Mouse (Mus musculus) frontal cortex, postnatal 25 days (tissue): ENCODE measurements around the gene Dlx5.
A peak's percentile ranks its signal among the peaks of the same experiment; 100 is the strongest.

Experiments
- DNase-seq, 2 experiments: peaks; one replicate each; pipeline ENCODE4 v3.0.0; 2022; ENCODE audit warnings: low spot score in 2 of 2

Gene Dlx5

DNA sequence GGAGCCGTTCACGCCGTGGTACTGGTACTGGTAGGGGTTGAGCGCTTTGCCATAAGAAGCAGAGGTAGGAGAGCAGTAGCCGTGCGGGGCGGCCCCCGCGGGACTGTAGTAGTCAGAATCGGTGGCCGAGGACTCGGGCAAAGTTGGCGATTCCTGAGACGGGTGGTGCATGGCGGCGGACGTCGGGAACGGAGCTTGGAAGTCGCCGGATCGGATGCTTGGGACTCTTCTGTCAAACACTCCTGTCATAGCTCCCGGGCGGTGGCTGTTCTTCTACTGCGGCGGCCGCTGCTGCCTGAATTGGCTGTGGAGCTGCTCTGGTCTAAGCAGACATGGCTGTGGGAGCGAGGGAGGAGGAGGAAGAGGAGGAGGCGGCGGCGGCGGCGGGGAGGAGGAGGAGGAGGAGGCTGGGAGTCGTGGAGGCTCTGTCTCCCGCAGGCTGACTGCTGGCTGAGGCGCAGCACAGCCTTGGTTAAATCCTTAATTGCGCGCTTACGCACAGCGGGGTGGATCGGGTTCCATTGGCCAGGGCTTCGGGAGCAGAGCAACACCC lies at the start of gene Dlx5:
Gene Dlx5 (minus strand): TSS at position 448 of the 553 bp plus-strand sequence.
- no peak for DNase-seq

DNA sequence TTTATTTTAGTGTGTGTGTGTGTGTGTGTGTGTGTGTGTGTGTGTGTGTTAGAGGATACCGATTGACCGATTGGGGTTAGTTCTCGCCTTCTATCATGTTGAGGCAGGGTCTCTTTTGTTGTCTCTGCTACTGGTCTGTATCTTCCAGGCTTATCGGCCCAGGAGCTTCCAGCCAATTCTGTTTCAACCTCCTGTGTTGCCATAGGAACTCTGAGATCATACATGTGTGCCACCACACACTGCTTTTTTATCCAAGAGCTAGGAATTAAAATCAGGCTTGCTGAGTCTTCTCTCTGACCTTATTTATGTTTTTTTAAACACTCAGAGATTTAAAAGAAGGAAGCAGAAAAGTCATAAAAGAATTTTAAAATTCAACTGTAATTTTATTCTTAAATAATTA lies 49.6 kb upstream of the Dlx5 start:
- DNase-seq: no peak

DNA sequence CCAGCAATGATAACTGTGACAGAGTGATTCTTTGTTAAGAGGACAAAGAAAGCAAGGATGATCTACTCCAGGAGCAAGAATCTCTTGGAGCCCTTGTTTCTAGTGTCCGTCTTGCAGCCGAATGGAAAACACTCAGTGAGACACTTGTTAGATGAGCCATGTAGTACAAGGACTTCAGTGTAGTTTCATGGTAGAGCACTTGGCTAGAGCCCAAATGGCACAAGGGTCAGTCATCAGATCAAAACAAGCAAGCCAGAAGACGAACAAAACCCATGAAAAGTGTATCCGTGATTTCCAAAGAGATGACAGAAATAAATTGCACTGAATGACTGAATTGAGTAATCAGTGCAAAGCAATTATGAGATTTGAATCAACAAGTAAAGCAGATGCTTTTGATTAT lies 48.9 kb upstream of the Dlx5 start:
- no peak for DNase-seq

DNA sequence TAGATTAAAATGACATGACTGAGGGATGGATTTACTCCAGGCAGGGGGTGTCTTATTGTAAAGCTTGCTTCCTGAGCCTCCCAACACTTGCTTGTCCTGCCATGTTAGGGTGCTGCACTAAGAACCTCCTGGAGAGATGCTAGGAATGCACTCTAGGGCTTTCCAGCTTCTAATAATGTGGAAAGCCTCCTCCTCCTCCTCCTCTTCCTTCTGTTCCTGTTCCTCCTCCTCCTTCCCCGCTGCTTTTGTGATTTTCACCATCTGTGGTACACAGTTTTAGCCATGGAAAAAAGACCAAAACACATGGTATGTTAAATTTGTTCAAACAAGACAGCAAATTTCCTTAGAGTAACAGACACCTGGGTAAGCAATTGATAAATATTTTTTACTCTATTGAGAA lies 43.4 kb upstream of the Dlx5 start:
- no peak for DNase-seq

DNA sequence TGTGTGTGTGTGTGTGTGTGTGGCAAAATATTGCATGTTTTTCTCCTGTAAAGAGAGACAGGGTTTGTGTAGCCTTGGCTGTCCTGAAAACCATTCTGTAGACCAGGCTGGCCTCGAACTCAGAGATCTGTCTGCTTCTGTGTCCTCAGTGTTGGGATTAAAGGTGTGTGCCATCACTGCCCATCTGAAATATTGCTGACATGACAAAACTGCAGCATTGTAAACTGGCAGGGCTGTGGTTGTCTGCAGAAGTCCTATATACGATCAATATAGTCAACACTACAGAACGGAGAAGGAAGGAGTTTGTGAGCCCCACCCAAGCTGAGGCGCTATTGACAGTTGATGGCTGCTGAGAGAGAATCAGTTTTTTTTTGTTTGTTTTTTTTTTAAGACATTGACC lies 35.4 kb upstream of the Dlx5 start:
- DNase-seq: no peak

DNA sequence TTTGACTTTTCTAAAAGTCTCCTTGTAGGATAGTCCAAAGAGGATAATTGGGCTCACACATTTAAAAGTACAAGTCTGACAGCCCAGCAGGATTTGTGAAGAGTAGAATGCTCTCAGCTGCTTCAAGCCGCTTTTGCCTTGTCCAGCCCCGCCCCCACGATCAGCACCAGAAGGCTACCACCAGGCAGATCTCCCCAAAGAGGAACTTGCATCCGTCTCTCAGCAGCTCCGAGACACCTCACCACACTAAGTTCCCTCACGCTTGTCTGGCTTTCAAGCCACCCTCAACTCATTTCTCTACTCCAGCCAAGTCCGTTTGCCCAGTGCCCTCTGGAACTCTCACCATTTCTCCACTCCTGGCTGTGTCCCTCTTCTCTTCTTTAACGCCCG lies 33.6 kb upstream of the Dlx5 start:
- DNase-seq: no peak

DNA sequence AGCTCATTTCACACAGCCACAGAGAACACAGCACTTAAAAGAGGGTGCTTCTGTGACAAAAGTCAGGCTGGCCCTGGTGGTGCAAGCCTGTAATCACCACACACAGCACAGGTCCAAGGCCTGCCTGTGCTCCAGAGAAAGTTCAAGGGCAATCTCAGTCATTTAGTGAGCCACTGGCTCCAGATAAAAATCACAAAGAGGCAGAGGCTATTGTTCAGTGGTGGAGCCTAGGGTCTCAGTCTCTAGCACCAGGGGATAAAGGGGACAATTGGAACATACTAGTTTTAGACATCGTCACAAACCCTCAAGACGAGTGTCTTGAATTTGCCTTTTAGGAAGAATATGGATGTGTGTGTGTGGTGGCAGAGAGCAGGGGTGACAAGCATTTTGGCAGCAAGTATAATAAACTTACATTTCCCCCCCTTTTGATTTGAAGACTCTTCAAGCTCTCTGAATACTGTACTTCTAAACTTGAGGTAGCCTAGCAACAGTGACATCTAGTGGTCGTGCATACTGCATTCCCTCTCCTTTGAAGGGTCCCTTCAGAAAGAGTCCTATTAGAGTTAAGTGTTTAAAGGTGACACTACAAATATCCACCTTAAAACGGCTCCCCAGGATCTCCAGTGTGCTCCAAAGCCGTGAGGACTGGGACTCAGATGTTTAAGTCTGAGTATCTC lies 33.1 kb upstream of the Dlx5 start:
- DNase-seq: peak; percentile 9 to 16

DNA sequence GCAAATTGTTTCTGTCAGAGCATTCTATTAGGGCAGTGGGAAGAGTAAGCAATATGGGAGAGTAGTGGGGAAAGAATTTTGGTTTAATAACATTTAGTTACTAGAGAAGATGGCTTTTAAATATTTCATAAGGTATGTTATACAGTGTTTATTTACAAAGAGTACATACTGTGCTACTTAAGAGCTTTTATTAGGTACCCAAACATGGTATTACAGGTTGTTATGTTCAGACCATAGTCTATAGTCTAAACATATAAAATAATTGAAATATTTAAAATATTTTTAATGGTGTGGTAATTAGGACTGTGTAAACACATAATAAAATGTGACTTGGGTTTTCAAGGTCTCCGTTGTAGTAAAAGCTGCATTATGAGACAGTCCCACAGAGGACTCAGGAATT lies 32.4 kb upstream of the Dlx5 start:
- DNase-seq: no peak

DNA sequence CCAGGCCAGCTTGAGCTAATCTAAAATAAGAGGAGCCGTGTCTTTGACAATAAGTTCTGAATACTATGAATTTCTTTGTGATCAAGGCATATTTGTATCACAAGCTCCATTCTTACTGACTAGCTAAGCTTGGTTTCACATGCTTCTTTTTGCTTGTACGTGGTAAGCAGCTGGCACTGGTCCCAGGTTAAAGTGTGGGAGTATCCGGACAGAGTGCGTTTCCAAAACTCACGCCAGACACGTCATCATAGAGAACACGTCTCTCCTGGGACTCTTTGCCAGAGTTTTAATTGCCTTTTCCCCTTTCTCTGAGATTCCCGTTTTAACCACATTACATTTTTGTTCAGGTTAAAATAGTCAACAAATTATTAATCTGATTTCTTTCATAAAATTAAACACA lies 27.7 kb upstream of the Dlx5 start:
- DNase-seq: no peak

DNA sequence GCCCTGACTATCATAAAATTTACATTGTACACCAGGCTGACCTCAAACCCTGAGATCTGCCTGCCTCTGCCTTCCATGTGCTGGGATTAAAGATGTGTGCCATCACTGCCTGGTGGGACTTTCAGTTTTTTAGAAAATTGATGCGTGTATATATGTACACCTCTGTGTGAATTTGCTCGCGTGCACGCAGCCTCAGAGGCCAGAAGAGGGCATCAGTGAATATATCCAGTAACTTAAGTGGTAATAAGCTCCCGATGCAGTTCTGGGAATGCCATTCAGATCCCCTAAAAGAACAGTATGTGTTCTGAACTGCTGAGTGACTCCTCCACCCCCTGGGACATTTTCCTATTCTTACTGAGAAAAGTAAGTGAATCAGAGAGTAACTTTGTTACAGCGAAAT lies 8.2 kb upstream of the Dlx5 start:
- DNase-seq: no peak

DNA sequence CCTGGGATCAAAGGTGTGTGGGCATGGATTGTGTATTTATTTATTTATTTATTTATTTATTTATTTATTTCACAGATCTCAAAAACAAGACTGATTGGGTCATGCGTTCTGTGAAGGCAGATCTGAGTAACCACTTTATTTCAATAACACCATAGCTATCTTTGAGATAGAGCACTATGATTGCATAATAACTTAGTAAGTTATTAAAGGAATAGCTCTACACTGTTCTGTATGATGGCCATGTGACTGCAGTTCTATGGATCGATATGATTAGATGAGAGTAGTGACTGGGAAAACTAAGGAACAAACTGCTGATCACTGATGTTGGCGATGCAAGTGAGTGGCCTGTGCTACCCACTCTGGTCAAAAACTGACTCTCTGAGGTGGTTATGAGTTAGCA lies 4.3 kb upstream of the Dlx5 start:
- no peak for DNase-seq

DNA sequence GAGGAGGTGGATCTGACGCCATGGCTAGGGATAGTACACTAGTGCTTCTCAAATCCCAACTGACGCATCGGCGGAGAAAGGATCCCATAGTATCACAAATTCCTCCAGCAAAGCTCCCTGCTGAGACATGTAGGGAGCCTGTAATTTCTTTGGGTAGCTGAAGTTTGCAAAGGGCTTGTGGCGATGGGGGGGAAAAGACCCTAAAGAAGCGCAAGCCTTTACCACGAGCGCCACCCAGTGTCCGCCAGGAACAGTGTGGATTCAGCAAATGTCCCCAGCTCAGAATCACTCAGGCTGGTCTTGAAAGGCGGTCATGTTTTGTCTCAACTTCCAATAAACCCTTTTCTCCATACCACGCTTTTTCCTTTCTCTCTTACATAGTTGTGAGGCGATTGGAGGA lies 3.0 kb upstream of the Dlx5 start:
- peak in 1 of 2 experiments; percentile 64 for DNase-seq

DNA sequence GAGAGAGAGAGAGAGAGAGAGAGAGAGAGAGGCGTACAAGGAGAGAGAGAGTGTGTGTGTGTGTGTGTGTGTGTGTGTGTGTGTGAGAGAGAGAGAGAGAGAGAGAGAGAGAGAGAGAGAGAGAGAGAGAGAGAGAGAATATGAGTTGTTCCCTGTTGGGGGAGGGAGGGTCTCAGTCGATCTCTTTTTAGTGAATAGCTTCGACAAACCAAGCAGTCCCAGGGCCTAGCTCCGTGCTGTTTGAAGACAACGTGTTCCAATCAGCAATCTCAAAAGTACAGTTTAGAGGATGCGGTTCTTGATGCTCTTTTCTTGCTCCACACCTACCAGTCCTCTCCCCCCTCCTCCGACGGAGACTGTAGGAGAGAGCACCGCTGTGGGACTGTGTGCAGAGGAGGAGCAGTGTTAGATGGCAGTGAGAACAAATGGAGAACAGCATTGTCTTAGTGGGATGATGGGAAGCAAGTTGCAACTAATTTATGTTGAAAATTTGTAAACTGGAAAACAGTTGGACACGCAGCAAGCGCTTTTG lies 447 bp upstream of the Dlx5 start:
- DNase-seq: no peak

DNA sequence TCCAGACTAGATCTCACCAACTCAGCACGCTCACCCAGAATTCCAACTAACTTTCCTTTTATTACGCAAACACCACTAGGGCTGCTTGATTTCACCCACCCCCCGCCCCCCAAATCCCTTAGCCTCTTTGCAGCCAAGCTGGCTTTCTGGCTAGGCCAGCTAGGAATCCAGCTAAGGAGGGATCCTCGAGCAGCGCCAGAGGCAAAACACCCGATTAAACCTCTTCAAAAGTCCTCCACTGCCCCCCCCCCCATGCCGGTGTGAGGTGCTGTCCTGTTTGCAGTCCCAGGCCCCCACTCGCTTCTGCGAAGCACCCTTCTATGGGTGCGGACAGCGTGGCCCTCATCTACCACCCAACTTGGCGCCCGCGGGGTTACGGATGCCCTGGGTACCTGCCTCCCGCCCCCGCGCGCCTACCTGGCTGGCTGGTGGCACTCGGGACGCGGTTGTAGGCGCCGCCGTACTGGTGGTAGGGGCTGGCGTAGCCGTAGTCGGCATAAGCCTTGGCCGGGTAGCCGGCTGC lies 709 bp downstream of the Dlx5 start:
- no peak for DNase-seq

DNA sequence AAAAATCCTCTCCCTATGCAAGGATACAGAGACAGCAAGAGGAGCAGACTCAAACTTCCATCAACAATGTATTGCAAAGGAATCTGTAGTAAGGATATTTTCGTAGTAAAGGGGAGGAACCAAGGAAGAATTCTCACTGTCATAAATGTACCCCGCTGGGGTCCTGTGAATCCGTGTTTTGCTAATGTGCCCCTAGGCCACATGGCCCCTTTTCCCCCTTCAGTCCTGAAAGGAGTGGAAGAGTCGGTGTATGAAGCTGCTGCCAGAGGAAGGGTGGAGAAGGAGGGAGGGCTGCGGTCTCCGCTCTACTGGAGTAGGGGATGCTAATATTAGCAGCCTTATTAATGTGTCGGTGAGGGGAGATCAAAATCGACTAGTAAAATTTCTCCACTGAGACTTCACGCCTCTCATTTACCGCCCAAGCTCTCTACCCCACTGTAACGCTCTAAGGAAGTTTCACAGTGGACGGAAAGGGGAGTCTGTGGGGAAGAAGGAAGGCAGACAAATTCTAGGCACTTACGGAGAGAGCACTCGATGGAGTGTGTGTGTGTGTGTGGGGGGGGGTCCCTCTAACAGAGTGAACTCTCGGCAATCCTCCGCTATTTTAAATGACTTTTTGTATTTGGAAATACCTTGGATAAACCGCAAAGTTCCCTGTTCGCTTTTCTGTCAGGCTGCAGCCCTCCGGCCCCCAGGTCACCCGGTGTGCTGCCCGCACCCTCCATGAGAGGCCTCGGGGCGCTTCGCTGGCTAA lies 1.3 kb downstream of the Dlx5 start:
- no peak for DNase-seq

DNA sequence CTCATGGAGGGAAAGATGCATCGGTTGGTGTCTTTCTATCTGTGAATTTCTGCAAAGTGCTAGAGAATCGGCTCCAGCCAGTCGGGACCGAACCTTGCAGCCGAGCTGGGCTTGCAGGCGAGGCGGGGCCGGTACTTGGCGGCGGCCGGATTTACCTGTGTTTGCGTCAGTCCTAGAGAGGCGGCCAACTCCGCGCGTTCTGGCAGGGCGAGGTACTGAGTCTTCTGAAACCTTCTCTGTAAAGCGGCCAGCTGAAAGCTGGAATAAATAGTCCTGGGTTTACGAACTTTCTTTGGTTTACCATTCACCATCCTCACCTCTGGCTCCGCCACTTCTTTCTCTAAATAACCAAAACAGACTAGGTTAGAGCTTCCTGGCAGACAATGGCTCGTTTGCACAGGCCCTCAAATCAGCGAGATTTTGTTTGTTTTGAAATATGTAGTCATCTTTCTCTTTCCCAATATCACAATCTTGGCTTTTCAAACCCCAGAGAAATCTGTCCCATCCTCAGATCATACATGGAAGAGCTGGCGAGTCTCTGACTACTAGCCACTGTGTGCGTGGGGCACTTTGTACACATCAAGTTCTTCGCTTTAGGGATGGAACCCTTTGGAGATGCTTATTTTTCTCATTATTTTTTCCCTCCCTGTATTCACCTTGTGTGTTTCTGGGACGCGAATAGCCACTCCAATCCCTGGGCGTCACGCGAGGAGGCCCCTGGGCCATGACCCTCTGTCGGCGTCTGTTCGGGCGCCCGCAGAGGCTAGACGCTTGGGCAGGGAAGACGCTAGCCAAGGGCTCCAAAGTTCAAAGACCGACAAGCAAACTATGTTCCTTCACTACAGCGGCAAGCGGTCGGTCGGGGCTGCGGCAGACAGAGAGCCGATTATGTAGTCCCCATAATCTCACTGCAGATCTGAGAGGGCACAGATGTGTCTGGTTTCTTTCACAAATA lies 2.2 kb downstream of the Dlx5 start:
- no peak for DNase-seq

DNA sequence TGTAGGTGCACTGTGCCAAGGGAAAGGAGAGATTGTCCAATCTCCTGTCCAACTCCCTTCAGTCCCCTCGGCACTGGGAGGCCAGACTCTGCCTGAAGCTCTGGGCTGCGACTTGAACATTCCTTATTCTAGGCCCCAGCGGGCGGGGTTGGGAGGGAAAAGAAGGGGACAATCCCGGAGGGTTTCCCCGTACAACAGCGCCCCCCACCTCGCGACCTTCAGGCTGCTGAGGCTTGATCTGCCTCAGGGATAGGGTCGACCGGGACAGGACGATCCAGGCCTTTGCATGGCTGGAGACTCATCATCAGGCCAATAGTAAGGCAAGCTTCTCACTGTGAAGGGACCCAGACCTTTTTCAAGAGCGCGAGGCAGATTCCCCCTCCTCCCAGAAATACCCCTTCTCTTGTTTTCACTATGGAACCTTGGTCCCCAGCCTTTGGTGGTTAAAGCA lies 3.0 kb downstream of the Dlx5 start:
- no peak for DNase-seq

DNA sequence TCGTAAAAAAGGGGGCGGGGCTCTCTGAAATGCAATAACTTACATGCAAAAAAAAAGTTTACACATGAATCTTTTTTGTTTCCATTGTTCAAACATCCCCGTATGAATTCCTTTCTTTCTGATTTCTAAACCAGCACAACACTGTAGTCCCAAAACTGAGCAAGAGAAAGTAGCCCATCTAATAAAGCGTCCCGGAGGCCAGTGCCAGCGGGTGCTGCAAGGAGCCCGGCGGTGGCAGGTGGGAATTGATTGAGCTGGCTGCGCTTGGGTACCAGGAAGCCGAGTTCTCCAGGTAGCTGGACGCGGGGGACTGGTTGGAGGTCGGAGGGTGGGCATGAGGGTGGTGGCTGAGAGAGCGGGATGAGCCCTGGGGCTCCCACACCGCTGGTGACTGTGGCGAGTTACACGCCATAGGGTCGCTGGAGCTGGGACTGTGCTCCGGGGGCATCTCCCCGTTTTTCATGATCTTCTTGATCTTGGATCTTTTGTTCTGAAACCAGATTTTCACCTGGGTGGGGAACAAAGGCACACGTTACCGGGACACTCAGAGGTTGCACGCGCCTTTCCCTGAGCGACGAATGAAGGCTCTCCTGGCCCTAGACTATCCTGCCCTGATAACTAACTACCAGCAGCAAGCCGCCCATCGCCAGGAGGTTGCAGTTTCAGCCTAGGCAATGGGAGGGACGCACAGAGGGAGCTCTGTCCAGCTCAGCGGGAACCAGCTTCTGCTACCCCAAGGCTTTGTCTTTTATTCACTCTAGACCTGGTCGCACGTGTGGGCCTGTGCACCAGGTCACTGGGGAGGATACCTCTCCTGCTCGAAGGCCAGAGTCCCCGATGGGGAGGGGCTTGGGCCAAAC lies 3.7 kb downstream of the Dlx5 start:
- no peak for DNase-seq

DNA sequence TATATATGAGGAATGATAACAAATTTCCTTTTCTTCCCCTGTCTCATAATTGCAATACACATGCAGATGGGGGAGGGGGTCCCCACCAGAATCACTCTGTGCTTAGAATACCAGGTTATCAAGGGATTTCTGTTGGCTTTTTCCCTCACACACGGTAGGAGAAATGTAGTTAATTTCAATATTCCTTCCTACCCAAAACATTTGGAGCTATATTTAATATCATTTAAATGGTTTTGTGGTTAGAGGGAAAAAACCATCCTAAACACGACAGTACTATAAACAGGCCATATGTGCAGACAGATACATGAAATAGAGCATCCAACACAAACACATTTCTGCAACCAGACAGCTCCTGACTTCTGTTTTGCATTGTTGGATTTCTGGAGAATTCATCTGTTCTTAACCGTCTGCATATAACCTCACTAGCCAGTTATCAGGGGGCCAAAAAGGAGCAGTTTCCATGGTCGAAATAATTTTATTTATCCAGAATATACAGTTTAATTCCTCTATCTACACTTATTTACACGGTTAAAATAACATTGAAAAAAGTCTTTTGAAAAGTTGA lies 4.5 kb downstream of the Dlx5 start:
- no peak for DNase-seq

DNA sequence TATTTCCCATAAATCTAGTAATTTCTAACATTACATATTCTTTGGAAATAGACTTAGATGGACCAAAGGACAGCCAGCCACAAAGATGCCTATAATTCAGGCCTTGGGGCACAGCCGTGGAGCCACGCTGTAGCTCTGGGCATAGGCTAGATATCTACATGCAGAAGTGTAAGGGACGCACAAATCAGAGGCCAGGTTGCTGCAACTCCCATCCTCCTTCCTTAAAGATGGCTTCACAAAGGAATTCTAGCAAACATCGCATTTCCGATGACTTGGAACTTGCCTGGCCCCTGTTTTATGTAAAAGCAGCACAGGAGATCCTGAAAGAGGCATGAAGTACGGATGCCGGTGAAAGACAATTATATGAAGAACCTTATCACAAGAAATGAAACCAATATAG lies 5.2 kb downstream of the Dlx5 start:
- DNase-seq: no peak
